Mouse (Mus musculus): ENCODE results near the gene Olfr804. TPM values are rescaled to one million over a fixed set of nuclear protein-coding genes. Genes with fewer than 3 reads are reported as not detected.

The Olfr804 gene
- not detected in 2 replicates for polyA plus RNA-seq (2015; fragmentation: Nextera tagmentation; extraction: Ambion mirVana)

GRCm38 (mm10) chr10:129702910-129703309, at the start of gene Olfr804:
Gene Olfr804, plus strand, starts transcription at chr10:129703210.

GRCm38 (mm10) chr10:129657394-129657793, 45.6 kb upstream of the Olfr804 start, which contains the start of gene Olfr800:
Gene Olfr800, plus strand, starts transcription at chr10:129657694.

DNA sequence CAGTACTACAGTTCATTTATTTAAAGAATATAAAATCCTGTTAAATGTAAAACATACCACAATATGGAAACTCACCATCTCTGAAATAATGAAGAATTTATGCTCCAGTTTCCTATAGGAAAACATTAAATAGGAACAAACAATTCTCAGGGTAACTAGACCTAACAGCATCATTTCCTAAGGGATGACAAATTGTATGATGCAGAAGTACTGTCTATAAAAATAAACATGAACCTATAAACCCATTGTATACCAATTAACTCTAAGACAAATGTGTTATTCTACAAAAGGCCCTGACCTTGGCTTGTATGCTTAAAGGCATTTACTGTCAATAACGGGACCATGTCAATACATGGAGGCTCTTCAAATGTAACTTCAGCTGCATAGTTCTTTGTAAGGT, 29.2 kb upstream of the Olfr804 start, which contains the start of gene Olfr801:
Olfr801 (minus strand) TSS at position 101 of the 400 bp plus-strand sequence.

GRCm38 (mm10) chr10:129688069-129688468, 14.9 kb upstream of the Olfr804 start, which contains the start of gene Olfr802:
Gene Olfr802, minus strand, starts transcription at chr10:129688169.

GRCm38 (mm10) chr10:129694186-129694585, 8.8 kb upstream of the Olfr804 start, which contains the start of gene Olfr803:
Gene Olfr803, minus strand, starts transcription at chr10:129694286.

GRCm38 (mm10) chr10:129729275-129729674, 26.3 kb downstream of the Olfr804 start, which contains the start of gene Olfr805:
Gene Olfr805, minus strand, starts transcription at chr10:129729375.

GRCm38 (mm10) chr10:129741821-129742220, 38.8 kb downstream of the Olfr804 start, which contains the start of gene Olfr806:
Gene Olfr806, minus strand, starts transcription at chr10:129741921.

DNA sequence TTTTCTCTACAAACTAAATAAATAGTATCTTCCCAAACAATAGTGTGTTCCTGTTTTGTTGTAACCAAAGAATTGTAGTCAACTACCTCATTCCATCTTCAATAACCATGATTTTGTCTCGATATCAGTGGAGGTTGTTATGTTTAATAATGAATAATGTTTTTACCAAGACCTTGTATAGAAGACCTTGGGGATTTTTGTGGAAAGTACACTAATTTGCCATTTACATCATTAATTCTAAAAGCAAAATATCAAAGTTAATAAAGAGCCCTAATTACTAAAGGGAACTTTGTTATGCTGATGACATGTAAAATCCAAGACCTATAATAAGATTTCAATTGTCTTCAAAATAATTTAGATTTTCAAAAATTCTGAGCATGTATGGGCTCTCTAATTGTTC, 54.7 kb downstream of the Olfr804 start, which contains the start of gene Olfr807:
Olfr807 (minus strand) TSS at position 101 of the 400 bp plus-strand sequence.

Small RNA genes lying within 50 kb of the gene (microRNA-seq; reads per million reads assigned to microRNA genes)
- gene Gm24485, result not detected

Other genes starting within 250 kb of the Olfr804 start
- gene Olfr787, start 241.3 kb upstream of the Olfr804 start, polyA plus RNA-seq (2015; fragmentation: Nextera tagmentation; extraction: Ambion mirVana), result not detected in 2 replicates
- not detected in 2 replicates for gene Olfr788, start 232.2 kb upstream of the Olfr804 start, polyA plus RNA-seq (2015; fragmentation: Nextera tagmentation; extraction: Ambion mirVana)
- gene Olfr789, start 218.5 kb upstream of the Olfr804 start, polyA plus RNA-seq (2015; fragmentation: Nextera tagmentation; extraction: Ambion mirVana), result not detected in 2 replicates
- not detected in 2 replicates for gene Olfr790, start 204.7 kb upstream of the Olfr804 start, polyA plus RNA-seq (2015; fragmentation: Nextera tagmentation; extraction: Ambion mirVana)
- gene Olfr791, start 181.4 kb upstream of the Olfr804 start, polyA plus RNA-seq (2015; fragmentation: Nextera tagmentation; extraction: Ambion mirVana), result not detected in 2 replicates
- not detected in 2 replicates for gene Olfr792, start 164.0 kb upstream of the Olfr804 start, polyA plus RNA-seq (2015; fragmentation: Nextera tagmentation; extraction: Ambion mirVana)
- not detected in 2 replicates for gene Olfr794, start 135.6 kb upstream of the Olfr804 start, polyA plus RNA-seq (2015; fragmentation: Nextera tagmentation; extraction: Ambion mirVana)
- not detected in 2 replicates for gene Olfr796, start 90.6 kb upstream of the Olfr804 start, polyA plus RNA-seq (2015; fragmentation: Nextera tagmentation; extraction: Ambion mirVana)
- not detected in 2 replicates for gene Olfr798, start 75.3 kb upstream of the Olfr804 start, polyA plus RNA-seq (2015; fragmentation: Nextera tagmentation; extraction: Ambion mirVana)
- gene Olfr799, start 65.7 kb upstream of the Olfr804 start, polyA plus RNA-seq (2015; fragmentation: Nextera tagmentation; extraction: Ambion mirVana), result not detected in 2 replicates
- not detected in 2 replicates for gene Olfr800, start 45.5 kb upstream of the Olfr804 start, polyA plus RNA-seq (2015; fragmentation: Nextera tagmentation; extraction: Ambion mirVana)
- gene Olfr801, start 29.3 kb upstream of the Olfr804 start, polyA plus RNA-seq (2015; fragmentation: Nextera tagmentation; extraction: Ambion mirVana), result not detected in 2 replicates
- gene Olfr802, start 15.0 kb upstream of the Olfr804 start, polyA plus RNA-seq (2015; fragmentation: Nextera tagmentation; extraction: Ambion mirVana), result not detected in 2 replicates
- not detected in 2 replicates for gene Olfr803, start 8.9 kb upstream of the Olfr804 start, polyA plus RNA-seq (2015; fragmentation: Nextera tagmentation; extraction: Ambion mirVana)
- not detected in 2 replicates for gene Olfr805, start 26.2 kb downstream of the Olfr804 start, polyA plus RNA-seq (2015; fragmentation: Nextera tagmentation; extraction: Ambion mirVana)
- not detected in 2 replicates for gene Olfr806, start 38.7 kb downstream of the Olfr804 start, polyA plus RNA-seq (2015; fragmentation: Nextera tagmentation; extraction: Ambion mirVana)
- gene Olfr807, start 54.6 kb downstream of the Olfr804 start, polyA plus RNA-seq (2015; fragmentation: Nextera tagmentation; extraction: Ambion mirVana), result not detected in 2 replicates
- not detected in 2 replicates for gene Olfr808, start 62.3 kb downstream of the Olfr804 start, polyA plus RNA-seq (2015; fragmentation: Nextera tagmentation; extraction: Ambion mirVana)
- gene Olfr809, start 71.4 kb downstream of the Olfr804 start, polyA plus RNA-seq (2015; fragmentation: Nextera tagmentation; extraction: Ambion mirVana), result not detected in 2 replicates
- not detected in 2 replicates for gene Olfr810, start 91.7 kb downstream of the Olfr804 start, polyA plus RNA-seq (2015; fragmentation: Nextera tagmentation; extraction: Ambion mirVana)
- gene Olfr811, start 101.2 kb downstream of the Olfr804 start, polyA plus RNA-seq (2015; fragmentation: Nextera tagmentation; extraction: Ambion mirVana), result not detected in 2 replicates
- gene Olfr812, start 142.9 kb downstream of the Olfr804 start, polyA plus RNA-seq (2015; fragmentation: Nextera tagmentation; extraction: Ambion mirVana), result not detected in 2 replicates
- not detected in 2 replicates for gene Olfr813, start 152.2 kb downstream of the Olfr804 start, polyA plus RNA-seq (2015; fragmentation: Nextera tagmentation; extraction: Ambion mirVana)
- gene Olfr814, start 176.6 kb downstream of the Olfr804 start, polyA plus RNA-seq (2015; fragmentation: Nextera tagmentation; extraction: Ambion mirVana), result not detected in 2 replicates
- not detected in 2 replicates for gene Olfr815, start 202.7 kb downstream of the Olfr804 start, polyA plus RNA-seq (2015; fragmentation: Nextera tagmentation; extraction: Ambion mirVana)
- gene Olfr816, start 212.4 kb downstream of the Olfr804 start, polyA plus RNA-seq (2015; fragmentation: Nextera tagmentation; extraction: Ambion mirVana), result not detected in 2 replicates
- gene Olfr818, start 245.9 kb downstream of the Olfr804 start, polyA plus RNA-seq (2015; fragmentation: Nextera tagmentation; extraction: Ambion mirVana), result not detected in 2 replicates